Mouse (Mus musculus) G1E (cell line): ENCODE data around the gene Endou.

Experiments used
- CTCF ChIP-seq: IDR thresholded peaks from 2 replicates; pipeline ENCODE4 v1.5.1; 2012; ENCODE audit warnings: low read depth, low read length, inconsistent platforms, mixed read lengths
- GATA1 ChIP-seq: IDR thresholded peaks from 2 replicates; pipeline ENCODE4 v1.6.1; 2012; ENCODE audit warnings: borderline replicate concordance, low read length, inconsistent platforms, mixed read lengths

GRCm38 (mm10) chr15:97679991-97680681 lies 51.0 kb downstream of the Endou start:
- no peak for TF ChIP-seq CTCF
- TF ChIP-seq GATA1, result no peak
